Mouse (Mus musculus) urinary bladder, adult 18-20 months (tissue): ENCODE data around the gene Ccdc32.

ENCODE experiments used
- DNase-seq, 2 experiments: peaks; one replicate each; pipeline ENCODE4 v3.0.0; 2022; ENCODE audit warnings: low spot score in 2 of 2, mixed read lengths in 2 of 2

Gene Ccdc32

GRCm38 (mm10) chr2:119015604-119016180 is 13.5 kb downstream of the Ccdc32 start:
- no peak for DNase-seq

DNA sequence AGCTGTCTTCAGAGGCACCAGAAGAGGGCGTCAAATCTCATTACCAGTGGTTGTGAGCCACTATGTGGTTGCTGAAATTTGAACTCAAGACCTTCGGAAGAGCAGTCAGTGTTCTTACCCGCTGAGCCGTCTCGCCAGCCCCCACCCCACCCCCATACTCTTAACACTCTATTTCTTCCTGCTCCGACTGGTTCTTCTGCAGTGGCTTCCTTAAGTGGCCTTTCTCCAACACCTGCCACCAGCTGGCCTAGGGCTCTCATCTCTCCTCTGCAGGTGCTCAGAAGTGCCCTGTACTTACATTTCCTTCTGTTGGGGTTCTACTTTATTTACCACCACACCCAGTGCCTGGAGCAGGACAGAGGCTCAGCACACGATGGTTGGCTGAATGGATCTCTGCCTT is 14.2 kb downstream of the Ccdc32 start:
- no peak for DNase-seq

DNA sequence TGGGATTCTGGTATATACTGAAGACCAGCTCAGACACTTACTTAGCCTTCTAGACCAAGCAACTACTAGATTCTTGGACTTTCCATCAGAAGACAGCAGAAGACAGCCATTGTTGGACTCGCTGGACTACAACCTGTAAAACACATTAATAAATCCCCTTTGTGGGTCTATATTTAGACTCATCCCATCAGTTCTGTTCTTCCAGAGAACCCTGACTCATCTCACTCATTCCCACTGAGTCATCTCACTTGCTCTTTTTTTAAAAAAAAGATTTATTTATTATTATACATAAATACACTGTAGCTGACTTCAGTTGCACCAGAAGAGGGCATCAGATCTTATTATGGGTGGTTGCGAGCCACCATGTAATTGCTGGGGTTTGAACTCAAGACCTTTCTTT is 19.8 kb downstream of the Ccdc32 start:
- DNase-seq = no peak

DNA sequence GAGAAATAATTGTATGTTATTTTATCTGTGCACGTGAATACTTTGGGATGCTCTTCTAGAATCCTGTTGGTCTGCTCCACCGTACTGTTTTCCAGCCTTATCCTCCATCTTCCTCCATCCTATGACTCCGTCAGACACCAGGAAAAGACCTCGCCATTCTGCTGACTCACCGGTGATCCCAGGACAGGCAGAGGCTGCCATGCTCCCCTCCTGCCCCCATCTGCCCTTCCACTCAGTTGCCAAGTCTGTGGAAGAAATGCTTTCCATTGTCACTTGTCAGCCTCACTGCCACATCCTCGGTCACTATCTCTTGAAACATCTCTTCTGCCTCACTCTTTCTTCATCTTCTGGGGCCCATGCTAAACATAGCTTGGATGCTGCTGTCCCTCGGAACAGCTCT is 22.3 kb downstream of the Ccdc32 start:
- no peak for DNase-seq

GRCm38 (mm10) chr2:118999025-118999639 is 30.1 kb downstream of the Ccdc32 start:
- DNase-seq = no peak

DNA sequence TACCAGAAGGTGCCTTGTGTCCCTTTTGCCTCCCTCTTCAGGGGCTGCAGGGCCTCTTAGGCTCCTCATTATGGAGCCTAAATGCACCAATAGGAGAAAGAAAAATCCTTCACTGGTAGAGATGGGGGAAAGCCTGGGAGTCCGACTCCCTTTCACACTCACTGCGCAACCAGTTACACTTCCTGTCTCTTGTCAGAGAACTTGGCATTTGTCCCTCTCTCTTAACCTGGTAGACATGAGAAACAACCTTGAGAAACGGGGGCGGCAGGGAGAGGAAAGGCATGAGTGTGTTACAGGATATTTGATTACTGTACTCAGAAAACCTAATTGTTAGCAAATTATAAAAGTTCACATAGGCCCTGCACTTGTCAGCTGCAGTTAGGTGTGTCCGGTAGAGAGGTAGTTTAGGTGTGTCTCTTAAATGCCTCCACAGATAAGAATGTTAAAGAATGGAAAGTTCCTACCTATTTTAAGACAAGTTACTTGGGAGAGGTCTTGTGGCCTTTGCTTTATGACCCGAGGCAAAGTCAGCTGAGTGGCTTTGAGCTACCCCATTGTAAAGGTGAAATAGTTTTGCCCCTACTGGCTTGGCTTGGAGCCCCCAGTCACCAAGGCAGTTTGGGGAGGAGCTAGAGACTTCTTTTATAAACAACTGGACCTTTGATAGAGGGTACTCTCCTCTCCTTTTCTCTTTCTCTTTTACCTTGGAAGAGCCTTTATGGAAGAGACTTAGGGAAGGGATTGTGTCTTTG is 30.9 kb downstream of the Ccdc32 start:
- no peak for DNase-seq

DNA sequence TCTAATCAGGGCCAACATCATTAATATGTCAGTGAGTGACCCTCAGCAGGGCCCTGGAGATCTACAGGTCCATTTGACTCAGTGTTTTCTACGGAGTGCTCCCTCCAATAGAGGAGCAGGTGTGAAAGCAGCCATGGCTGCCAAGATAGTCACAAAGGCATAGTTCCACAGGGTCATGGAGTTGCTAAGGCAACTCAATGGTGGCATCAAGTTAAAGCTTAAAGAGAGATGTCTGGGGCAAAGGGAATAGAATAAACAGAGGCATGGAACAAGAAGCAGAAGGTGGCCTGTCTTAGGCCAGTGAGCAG is 32.4 kb downstream of the Ccdc32 start:
- no peak for DNase-seq

- no peak for DNase-seq
Observed at GRCm38 (mm10) chr2:118995919-118996797, 33.0 kb downstream of the Ccdc32 start.

DNA sequence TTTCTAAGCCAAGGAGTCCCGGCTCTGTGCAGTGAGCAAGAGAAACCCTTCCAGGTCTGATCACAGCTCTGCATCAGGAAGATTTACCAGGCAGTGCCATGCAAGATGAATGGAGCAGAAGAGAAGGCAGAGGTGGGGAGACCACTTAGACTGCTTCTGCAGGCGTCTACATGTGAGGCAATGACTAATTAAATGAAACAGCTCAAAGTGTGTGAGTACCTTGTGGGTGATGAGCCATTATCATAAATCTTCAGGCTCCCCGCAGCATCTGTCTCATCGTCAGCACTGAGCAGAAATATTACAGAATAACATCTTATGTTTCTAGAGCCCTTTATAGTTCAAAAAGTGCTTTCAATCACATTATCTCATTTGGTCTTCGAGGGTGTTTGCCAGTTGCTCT is 33.7 kb downstream of the Ccdc32 start:
- DNase-seq = no peak

- no peak for DNase-seq
Observed at GRCm38 (mm10) chr2:118983812-118984211, 45.4 kb downstream of the Ccdc32 start.

- no peak for DNase-seq
Observed at GRCm38 (mm10) chr2:118980841-118981240, 48.4 kb downstream of the Ccdc32 start.

DNA sequence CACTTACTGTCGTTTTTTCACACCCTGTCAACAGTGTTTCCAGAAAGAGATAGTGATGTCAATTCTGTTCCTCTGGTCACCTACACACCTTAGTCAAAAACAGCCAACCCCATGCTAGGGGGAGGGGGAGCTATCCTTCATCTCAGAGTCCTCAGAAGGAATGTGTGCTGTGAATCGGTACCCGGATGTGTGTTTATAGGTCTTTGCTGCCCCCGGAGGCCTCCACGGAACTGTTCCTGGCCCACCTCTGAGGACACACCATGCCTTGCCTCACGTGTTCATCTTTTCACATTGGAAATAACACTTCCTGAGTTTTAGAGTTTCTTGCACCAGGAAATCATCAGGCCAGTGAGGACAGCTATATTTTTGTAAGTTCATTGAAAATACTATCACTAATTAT is 51.1 kb downstream of the Ccdc32 start:
- DNase-seq = no peak

- DNase-seq = no peak
Observed at GRCm38 (mm10) chr2:118976941-118977340, 52.3 kb downstream of the Ccdc32 start.

GRCm38 (mm10) chr2:118976282-118976929 is 52.8 kb downstream of the Ccdc32 start:
- DNase-seq = peak; percentile 77 to 93

DNA sequence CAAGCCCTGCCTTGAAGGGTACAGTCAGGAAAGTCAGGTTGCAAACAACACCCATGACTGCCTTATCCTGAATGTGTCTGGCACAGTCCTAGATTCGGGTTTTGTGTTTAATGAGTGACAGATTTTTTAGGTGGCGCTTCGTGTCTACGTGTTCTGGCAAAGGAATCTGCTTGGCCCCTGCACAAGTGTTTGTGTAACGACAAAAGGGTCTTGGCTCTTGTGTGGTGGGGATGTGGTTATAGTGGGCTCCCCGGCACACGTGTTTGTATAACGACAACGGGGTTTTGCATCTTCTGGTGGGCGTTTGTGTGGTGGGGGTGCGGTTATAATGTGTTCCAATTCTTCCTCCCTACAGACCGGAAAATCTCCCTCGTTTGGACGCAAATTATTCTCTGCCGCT is 53.3 kb downstream of the Ccdc32 start:
- no peak for DNase-seq

- DNase-seq = peak; percentile 74 to 75
Observed at GRCm38 (mm10) chr2:118972687-118973376, 56.4 kb downstream of the Ccdc32 start.

DNA sequence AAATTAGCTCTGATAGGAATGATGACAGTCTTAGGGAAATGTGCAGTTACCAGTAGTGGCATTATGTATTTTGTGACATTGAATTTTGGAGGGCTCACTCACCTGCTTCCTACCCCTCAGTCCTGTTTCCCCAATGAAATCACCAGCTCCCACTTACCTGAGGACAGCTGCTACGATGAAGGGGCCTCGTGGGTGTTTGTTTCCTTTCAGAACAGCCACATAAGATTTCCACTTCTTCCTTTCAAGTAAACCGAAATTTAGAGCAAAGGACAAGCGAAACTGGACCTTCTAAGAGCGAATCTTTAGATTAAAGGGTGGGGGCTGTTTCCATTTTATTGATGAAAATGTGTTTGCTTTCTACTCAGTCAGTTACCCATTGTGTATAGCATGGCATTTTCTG is 57.1 kb downstream of the Ccdc32 start:
- no peak for DNase-seq

GRCm38 (mm10) chr2:118969585-118970147 is 59.5 kb downstream of the Ccdc32 start:
- no peak for DNase-seq
